Mouse (Mus musculus): ENCODE measurements at regions not wholly inside any gene's neighbourhood (a gene's known extent, or its start where the extent isn't known, plus 50 kb on each side); places are given as distances from the start of the nearest gene placed in this dataset.

DNA sequence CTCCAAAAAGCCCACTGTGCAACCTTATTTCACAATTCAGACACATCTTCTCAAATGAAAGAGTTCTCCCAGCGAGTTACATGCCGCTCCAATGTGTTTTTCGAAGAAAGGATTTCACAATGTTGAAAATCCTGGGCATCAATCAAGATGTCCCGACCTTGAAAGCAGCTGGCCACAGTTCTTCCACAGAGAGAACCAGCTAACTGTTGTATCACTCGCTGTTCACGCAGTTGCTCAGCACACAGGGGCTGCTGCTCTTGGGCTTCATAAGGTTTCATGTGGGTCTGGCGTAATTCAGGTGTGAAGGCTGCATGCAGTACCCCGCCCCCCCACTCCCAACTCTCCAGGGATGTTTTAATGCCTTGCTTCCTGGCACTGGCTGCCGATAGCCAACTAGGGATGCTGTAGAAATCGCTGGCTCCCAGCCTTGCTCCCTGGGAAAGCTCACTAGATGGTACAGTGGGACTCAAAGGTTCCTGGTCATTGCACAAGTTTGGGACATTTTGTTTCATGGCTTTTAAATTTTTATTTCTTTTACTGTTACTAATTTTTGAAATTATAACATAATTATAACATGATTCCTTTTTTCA is 65.5 kb upstream of the Sash1 start:
- no peak for TF ChIP-seq CTCF (IDR thresholded peaks at IDR 0.05)
- TF ChIP-seq POLR2A (IDR thresholded peaks at IDR 0.05; ENCODE audit: insufficient read depth, low read depth, low read length), result no peak
- no peak for TF ChIP-seq EP300 (IDR thresholded peaks at IDR 0.05; ENCODE audit: insufficient read depth, low read depth, low read length)

Data from heart, adult 2 months (tissue).